Mouse (Mus musculus) cerebellum, adult 2 months (tissue): ENCODE results near the gene Cda.
A peak's percentile ranks its signal among the peaks of the same experiment; 100 is the strongest.

Experiments
- CTCF ChIP-seq: fragments of 200-500 bp; IDR thresholded peaks from 2 replicates; pipeline ENCODE4 v1.5.1; 2011; ENCODE audit warnings: low read depth, mild to moderate bottlenecking, control low read depth, low read length, moderate library complexity, borderline replicate concordance; ENCODE audit not compliant: insufficient read depth
- POLR2A ChIP-seq: fragments of 200-500 bp; IDR thresholded peaks from 2 replicates; pipeline ENCODE4 v1.6.1; 2011; ENCODE audit warnings: low read length, control low read depth, borderline replicate concordance; ENCODE audit not compliant: insufficient read depth

GRCm38 (mm10) chr4:138331647-138332046 lies 36.1 kb downstream of the Cda start:
- TF ChIP-seq CTCF = peak; percentile 48; the same call in 1 of the 2 replicates
- TF ChIP-seq POLR2A = no peak
